Mouse (Mus musculus) lung, postnatal 25 days (tissue): ENCODE results near the gene Srpk2.
A peak's percentile ranks its signal among the peaks of the same experiment; 100 is the strongest.
"Not testable (repeated sequence)": the region's sequence is repeated elsewhere in the genome, so short reads cannot be mapped to it uniquely, and the experiment has no call there.

Experiments
- DNase-seq: peaks from one replicate; pipeline ENCODE4 v3.0.0; 2022; ENCODE audit warnings: low spot score

Srpk2 gene

DNA sequence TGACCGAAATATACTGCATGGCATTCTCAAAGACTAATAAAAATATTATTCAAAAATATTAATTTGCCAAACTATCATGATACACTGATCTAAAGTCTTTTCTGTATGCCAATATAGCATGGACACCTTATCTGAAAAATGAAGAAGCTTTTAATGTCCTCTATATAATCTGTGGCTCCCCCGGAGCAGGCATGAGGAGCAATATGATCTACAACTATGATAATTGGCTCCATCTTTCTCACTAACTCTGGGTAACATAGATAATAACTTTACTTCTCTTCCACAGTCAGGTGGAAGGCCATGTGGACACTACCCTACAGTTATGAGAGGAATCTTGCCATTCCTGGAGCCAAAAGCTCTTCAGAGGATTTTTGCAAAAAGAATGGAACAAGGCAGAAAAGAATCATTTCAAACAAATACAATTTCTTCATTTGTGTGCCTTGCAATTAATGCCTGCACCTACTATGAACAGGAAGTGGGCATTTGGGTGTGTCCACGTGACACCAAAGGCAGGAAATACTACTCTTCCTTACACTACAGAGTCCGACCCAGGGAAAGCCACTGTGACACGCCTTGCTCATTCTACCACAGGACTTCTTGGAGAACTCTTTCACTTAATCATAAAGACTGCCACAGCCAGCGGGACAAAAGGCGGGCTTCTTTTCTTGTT lies 80.2 kb downstream of the Srpk2 start:
- peak; percentile 32 for DNase-seq

DNA sequence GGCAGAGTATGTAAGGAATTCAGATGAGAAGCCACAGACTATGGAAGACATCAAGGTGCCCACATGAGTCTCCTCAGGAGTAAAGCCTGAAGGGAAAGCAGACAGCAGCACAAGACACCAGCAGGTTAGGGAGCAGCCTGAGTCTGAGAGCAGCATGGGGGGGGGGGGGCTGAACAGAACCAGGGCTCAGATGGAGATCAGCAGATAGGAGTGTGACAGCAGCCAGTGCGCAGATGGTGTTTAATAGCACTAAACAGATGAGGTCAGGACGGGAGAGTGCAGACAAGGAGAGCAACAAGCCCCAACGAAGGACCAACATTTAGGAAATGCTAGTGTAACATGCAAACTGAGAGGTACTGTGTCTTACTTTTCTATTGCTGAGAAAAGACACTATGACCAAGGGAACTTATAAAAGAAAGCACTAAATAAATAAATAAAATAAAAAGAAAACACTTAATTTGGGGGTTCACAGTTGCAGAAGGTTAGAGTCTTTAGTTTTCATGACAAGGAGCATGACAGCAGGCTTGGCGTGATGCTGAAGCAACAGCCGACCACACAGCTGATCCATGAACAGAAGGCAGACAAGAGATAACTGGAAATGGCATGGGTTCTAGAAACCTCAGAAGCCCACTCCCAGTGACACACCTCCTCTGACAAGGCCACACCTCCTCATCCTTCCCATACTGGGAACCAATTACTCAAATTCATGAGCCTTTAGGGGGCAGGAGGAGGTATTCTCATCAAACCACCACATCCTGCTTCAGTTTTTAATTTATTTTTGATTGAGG lies 84.5 kb downstream of the Srpk2 start:
- DNase-seq, result no peak

DNA sequence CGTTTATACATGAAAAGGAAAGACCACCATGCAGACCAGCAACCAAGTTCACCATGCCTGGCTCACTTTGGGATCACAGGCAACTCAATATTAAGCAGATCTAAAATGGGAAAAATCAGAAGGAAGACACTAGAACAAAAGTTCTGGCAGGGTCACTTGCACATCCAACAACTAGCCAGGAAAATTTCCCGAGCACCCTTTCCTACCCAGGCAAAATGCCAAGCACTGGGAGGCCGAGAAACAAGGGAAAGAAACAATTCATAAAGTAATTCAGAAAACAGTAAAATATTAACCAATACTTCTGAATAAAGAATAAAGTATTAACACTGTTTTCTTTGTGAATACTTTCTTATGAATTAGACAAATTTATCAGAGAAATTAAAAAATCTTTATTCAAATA lies 85.2 kb downstream of the Srpk2 start:
- no peak for DNase-seq

DNA sequence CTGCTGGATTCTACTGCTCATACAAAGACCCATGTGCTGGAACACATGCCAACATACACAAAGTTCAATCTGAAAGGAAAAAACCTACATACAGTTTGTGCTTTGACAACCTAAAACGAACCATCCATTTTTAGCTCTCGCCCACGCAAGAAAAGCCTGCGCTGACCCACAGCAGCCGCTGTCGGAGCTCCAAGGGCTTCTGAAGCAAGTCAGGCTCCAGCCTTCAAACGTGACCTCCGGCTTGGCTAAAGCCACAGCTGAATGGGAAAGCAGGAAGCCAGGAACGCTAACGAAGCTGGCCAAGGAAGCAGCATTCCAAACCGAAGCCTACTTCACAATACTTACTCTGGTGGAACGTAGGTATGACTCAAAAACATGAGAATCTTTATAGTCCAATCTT lies 85.9 kb downstream of the Srpk2 start:
- DNase-seq, result peak; percentile 40

DNA sequence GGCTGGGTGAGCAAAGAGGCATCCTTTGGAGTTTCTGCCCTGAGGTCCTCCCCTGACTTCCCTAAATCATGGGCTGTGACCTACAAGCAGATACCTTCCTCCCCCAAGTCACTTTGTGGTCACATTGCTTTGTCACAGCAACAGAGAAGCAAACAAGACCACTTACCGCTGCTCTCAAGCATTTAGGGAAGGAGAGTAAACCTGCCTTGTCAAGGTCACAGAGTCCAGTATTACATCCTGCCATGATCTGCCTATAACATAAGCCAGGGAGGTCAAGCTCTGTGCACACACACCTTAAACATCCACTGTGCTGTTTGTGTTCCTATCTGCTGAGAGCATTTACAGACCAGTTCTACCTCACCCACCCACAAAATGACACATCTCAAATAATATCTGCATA lies 86.4 kb downstream of the Srpk2 start:
- DNase-seq, result peak; percentile 43

DNA sequence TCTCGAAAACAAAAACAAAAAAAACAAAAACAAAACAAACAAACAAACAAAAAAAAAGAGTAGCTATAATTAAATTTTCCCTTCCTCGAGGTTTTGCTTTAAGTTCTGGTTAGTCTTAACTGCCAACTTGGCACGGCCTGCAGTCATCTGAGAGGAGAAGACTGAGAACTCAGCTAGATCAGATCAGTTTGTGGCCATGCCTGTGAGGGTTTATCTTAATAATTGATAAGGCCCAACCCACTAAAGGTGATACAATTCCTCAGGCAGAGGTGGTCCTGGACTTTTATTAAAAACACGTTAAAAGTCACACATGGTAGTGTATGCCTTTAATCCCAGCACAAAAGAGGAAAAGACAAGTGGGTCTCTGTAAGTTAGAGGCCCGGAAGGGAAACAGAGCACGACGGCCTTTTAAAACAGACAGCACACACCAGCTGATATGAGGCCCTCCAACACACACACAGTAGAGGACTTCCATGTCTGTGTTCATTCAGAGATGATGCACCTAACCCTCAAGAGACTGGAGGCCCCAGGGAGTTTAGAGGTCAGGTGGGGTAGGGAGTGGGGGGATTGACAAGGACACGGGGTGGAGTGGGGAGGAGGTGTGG lies 87.1 kb downstream of the Srpk2 start:
- no peak for DNase-seq

DNA sequence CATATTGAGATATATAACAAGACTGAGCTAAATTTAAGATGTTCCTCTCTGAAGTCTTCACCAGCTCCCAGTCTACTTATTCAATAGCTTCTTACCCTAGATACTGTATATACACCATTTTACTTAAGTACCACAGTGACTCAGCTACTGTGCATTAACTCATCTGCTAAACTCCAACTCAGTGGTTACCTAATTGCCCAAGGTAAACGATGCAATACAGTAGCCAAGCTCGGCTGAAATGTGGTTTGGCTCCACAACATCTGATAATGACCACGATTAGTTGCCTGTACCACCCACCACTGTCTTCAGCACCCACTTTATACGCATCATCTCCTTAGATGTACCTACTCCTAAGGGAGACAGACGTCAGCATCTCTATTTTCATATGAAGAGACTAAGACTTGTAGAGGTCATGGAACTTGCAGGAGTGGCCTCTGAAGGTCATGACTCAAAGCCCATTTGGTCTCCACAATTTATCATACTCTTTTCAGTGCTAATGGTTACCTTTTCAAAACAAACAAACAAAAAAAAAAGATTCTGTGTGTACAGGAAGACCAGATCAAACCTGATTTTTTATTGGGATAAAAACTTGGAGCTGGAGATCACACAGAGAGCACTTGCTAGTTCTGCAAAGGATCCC lies 88.0 kb downstream of the Srpk2 start:
- no peak for DNase-seq

DNA sequence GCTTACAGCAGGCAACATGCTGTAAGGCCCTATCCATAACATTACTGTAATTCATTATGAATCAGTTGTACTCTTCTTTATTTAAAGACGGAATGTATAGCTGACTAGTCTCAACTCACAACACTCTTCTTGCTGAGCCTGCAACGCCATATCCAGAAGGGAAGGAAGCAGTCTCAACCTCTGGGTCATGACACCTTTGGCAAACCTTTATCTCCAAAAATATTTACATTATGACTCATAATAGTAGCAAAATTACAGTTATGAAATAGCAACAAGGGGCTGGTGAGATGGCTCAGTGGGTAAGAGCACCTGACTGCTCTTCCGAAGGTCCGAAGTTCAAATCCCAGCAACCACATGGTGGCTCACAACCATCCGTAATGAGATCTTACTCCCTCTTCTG lies 94.1 kb downstream of the Srpk2 start:
- not testable (repeated sequence) for DNase-seq

DNA sequence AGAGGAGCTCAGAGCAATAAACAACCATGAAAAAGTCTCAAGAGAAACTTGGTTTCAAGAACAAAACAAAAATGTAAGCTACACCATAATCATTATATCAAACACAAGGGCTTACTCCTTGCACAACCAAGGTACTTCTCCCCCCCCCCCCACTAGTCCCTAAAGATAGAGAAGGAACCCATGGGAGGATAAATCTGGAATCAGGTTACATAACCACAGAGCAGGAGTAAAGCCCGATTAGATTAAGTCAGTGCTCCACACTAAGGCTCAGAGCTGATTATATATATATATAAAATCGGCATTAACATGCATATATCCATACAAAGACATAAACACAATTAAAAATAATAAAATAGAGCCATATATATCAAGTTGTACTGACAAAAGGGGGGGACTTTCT lies 96.8 kb downstream of the Srpk2 start:
- no peak for DNase-seq

DNA sequence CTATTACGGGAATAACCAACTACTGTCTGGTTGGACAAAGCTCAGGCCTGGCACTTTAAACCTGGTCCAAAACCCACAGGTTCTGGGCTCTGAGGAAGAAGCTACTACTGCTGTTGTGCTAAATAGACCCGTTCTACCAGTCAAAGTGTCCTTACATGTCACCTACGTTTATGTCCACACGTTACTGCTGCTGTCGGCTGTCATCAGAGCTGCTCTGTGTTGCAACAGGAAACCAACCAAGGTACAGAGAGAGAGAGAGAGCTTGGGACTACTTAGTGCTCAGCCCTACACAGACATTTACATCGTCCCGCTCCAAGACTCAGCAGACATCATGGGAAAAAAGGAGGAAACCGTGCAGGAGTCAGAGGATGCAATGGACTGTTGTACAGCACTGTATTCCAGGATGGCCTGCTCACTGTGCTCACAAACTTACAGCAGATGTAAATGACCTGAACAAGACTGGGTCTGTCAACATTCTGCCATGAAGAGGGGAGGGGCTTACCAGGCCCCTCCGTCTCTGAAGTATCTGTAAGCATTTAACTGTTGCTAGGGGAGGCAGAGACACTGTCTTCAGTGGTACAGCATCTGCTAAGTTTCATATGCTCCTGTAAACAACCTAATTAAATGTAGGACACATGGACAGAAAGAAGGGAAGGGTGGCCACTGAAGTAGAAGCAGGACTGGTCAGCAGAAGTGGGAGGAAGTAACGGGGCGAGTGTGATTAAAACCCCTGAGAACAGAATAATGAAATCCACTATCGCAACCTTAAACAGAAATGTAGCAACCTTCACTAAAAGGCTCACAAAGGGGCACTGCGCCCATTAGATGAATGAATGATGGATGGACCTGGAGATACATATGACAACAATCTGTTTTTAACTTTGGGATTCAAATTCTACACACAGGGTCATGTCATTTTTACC lies 97.6 kb downstream of the Srpk2 start:
- no peak for DNase-seq

DNA sequence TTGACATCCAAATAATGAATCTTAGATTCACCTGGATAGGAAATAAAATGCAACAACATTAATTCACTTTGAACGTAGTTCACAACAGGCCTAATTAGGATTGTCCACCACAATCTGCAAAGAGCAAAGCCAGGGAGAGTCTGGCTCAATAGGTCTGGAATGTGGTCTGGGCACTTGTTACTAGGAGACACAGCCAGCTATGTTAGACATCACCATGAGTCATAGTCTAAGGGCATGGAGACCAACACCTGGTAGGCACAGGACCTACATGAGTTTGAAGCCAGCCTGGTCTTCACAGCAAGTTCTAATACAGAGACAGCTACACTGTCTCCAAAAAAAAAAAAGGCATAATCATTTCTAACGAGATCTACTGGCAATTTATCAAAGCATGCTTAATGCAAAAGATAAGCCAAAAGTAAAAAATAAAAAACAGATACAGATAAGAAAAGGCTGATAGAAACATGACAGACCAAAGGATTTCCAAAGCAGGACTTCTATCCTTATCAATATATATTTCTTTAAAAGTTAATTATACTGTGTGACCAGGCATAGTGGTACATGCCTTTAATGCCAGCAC lies 102.8 kb downstream of the Srpk2 start:
- peak; percentile 71 for DNase-seq

DNA sequence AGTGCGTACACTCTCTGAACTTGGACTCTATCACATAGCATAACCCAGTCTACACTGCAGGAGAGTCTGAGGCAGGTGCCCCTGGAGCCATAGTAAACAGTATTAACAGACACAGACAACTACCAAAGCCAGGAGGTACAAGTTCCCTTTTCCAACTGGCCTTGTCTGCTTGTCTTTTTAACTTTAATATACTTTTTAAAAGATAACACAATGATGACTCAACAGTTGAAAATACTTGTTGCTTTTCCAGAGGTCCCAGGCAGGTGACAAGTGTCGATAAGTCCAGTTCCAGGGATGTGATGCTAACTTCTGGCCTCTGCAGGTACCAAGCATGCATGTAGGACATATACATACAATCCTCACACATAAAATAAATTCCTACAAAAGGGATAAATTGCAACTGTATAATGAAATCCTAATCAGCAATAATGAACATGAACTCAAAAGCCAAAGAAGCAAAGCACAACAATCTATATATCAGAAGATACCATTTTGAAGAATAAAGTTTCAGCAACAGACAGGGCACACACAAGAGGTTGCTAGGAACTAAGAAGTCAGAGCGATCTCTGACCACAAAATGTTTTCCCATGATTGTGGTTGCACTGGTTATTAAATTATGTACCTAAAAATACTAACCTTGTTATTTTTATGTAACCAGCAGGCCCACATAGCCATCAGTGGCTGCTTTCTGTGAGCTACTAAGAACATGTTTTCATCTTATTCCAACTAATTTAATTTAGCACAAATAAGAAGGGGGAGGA lies 105.1 kb downstream of the Srpk2 start:
- no peak for DNase-seq

DNA sequence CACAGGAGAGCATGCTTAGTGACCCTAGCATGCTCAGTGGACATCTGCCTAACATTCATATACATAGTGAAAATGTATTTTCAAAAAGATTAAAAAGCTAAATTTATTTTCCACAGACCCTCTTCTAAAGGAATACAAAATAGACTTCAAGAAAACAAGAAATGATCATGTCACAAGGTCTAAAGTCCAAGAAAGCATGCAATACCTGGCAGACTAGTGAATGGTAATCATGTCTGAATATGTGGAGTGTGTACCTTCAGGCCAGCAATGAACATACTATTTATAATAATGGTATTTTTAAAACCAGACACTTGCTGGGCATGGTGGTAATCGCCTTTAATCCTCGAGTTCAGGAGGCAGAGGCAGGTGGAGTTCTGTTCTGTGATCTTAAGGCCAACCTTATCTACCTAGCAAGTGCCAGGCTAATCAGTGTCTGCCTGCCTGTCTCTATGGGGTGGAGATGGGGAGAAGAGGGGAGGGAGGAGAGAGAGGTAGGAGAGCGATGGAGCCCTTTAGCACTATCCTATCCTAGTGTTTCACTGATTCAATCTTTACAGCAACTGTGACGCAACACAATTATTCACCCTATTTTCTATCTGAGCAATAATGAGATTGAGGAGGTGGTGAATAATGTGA lies 106.0 kb downstream of the Srpk2 start:
- DNase-seq, result no peak

DNA sequence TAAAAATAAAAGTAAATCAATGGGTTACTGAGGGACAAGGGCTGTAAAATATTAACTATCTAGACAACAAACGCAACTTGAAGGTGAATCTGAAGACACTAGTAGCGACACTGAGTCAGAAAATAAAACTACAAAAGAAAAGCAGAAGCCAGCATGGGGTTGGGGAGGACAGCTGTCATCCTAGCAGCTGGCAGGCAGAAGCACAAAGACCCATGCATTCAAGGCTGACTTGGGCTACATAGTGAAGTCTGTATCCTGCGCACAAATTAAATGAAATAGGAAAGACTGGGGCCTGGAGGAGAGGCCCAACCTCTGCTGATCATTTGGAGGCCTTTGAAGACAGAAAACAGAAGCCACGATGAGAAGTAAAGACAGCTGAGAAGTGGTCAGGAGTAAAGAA lies 106.6 kb downstream of the Srpk2 start:
- DNase-seq, result no peak

DNA sequence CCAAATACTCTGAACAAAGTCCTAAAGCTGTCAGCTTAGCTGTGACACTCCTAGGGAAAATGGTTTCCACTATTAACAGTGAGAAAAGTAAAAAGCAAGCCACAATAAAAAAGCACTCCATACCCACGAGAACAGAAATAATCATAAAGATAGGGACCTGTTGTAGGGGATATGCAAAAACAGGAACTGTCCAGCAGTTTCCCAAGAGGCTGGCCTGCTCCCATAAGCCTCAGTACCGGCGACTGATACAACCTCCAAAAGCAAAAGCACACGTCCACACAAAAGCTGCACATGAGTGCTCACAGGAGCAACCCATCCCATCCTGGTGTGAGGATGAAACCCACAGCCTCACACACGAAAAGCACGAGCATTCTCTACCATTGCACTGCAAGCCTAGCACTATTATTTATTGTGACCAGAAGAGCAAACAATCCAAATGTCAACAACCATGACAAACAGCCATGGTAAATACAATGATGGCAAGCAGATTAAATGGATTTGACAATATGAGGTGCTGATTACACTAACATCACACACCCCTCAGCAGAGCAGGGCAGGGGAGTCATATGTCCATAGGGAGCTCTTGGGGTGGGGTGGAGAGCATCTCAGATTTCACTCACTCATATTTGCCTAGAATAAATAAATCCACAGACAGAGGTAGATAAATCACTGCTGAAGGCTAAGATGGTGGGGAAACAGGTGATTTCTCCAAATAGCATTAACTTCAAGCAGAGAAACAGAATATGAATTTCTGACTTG lies 107.9 kb downstream of the Srpk2 start:
- DNase-seq, result no peak

DNA sequence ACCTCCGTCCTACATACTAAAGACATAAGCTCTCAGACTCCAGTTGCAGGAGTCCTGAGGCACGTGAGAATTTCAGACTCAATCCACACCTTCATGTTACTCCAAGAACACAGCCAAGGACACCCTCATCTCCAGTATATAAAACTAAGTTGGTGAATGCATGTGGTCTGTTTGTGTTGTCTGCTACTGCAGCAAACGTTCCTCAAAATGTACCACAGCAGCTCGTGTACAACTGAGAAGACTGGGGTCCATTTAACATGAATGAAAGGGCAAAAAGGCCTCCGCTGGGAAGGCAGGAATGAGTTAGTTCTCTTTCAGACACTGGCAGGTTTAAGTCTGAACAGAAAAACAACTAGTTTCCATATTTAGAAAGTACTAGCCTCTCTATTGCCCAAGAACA lies 110.5 kb downstream of the Srpk2 start:
- no peak for DNase-seq

DNA sequence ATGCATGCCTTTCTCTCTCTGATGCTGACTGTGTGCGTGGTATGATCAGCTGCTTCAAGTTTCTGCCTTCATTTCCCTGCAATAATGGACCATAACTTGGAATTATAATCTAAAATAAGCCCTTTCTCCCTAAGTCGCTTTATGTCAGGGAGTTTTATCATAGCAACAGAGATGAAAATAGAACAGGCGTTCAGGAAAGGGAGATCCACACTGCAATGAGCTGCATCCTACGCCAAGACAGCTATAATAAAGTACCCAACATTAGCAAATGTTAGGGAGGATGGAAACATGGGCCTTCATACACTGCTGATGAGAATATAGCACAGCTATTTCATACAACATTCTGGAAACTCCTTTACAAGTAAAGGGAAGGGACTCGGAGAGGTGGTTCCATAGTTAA lies 116.2 kb downstream of the Srpk2 start:
- DNase-seq, result no peak

DNA sequence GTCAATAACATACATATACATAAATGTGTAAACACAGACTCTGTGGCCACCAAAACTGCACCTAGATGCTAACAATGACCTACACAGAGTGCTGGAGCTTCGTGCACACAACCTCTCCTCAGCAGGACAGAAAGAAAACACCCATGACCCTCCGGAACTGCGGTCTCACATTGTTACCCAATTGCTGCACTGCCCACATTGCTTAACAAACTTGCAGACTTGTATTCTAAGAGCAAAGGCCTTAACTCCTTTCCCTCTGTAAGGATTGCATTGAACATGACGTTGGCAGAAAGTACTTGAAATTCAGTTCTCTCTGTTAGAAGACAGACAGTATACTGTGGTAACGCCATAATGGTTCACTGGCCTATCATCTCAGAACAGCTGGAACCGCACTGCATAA lies 118.0 kb downstream of the Srpk2 start:
- peak; percentile 32 for DNase-seq

DNA sequence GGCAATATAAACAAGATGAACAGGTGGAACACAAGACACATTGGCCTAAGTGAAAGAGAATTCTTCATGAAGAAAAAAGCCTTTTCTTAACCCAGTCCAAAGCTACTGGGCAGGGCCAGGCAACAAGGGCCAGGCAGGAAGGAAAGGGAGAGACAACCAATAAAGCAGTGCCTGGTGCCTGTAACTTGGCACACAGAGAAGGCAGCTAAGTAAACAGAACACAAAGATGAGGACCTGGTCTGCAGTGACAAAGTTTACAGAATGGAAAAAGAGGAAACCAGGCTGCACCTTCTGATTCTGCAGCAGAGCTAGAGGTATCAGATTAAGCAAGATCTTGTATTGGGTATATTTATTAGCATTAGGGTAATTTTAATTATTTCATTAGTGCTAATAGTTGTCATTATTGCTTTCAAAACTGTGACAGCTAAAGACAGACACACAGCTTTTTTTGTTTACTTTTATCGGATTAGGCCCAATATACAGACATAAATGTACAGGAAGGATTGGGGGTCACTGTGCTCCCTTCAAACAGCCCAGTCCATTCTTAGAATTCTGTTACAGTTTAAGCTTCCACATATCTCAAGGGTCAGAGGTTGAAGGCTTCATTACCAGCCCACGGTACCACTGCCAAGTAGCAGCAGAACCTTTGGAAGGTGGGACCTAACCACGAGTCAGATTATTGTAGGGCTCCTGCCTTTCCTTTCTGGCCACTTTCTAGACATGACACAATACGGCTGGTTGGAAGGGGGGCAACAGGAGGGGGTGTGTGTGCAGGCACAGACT lies 121.9 kb downstream of the Srpk2 start:
- peak; percentile 33 for DNase-seq
